Mouse (Mus musculus) neural tube, embryonic 15.5 days (tissue): ENCODE measurements at regions not wholly inside any gene's neighbourhood (a gene's known extent, or its start where the extent isn't known, plus 50 kb on each side); places are given as distances from the start of the nearest gene placed in this dataset.

Experiments
- ATAC-seq: fragments of 200-750 bp; cut with Nextera tagmentation; 2 replicates; pipeline ENCODE4 v1.8.0; 2017; ENCODE audit warnings: mild to moderate bottlenecking, moderate TSS enrichment, moderate library complexity; ENCODE audit not compliant: low FRiP score
- H3K27ac ChIP-seq: fragments of 300-500 bp; sonication (generic); replicated peaks from 2 replicates; pipeline ENCODE4 v1.5.1; 2015; ENCODE audit warnings: mild to moderate bottlenecking, inconsistent platforms
- H3K27me3 ChIP-seq: fragments of 300-500 bp; sonication (generic); replicated peaks from 2 replicates; pipeline ENCODE4 v1.6.1; 2015; ENCODE audit warnings: inconsistent platforms
- H3K36me3 ChIP-seq: fragments of 300-500 bp; sonication (generic); 2 replicates; pipeline ENCODE4 v1.6.1; 2015; ENCODE audit warnings: inconsistent platforms
- H3K4me1 ChIP-seq: fragments of 300-500 bp; sonication (generic); 2 replicates; pipeline ENCODE4 v1.6.1; 2015; ENCODE audit warnings: inconsistent platforms
- H3K4me2 ChIP-seq: fragments of 300-500 bp; sonication (generic); 2 replicates; pipeline ENCODE4 v1.6.1; 2015; ENCODE audit warnings: inconsistent platforms, mild to moderate bottlenecking, moderate library complexity
- H3K4me3 ChIP-seq: fragments of 300-500 bp; sonication (generic); replicated peaks from 2 replicates; pipeline ENCODE4 v1.5.1; 2015; ENCODE audit warnings: mild to moderate bottlenecking, inconsistent platforms
- H3K9ac ChIP-seq: fragments of 300-500 bp; sonication (generic); replicated peaks from 2 replicates; pipeline ENCODE4 v1.6.1; 2015; ENCODE audit warnings: mild to moderate bottlenecking, inconsistent platforms
- H3K9me3 ChIP-seq: fragments of 300-500 bp; sonication (generic); replicated peaks from 2 replicates; pipeline ENCODE4 v1.6.1; 2016; ENCODE audit warnings: inconsistent platforms
- WGBS: fragments of 180-500 bp; shearing (Covaris S2); methylation state at CpG from one replicate; pipeline ENCODE4 v1.1.7; 2015; ENCODE audit warnings: mixed read lengths; 5-methylcytosine and 5-hydroxymethylcytosine counted together

DNA sequence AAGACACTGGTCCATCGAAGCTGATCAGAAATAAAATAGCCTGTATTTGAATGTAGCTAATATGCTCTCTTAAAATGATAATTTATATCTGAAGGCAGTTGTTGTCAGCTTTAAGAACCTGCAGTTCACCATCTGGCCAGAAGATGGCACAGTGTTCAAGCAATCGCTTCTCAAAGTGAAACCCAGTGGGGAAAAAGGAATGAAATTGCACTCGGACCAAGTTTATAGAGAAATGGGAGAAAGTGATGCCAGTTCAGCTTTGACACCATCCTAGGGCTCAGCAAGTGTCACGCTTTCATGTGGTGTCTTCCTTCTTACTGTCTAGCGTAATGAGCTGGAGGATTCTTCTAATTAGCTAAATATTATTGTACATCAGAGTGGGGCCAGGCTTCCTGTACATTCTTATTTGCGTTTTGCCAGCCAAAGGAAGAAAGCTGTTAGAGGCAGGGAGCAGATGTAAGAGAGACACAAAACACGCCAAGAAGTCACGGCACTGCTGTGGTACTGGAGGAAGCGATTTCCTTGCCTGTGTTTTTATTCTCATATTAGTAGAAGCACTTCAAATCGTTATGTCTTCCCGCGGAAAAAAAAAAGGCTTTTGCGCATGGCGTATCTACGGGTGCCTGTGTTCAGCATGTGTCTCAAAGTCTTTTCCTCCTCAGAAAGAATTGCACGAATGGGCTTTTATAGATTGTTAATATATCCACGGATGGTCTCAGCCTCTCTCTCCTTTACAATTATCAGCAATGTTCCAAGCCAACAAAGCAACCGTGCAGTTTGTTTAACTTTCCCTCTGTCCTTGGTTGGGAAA is 237.1 kb downstream of the Gm765 start:
- H3K4me2 ChIP-seq: peak overlapping the region; percentile 43
- no peaks in the 10 kb centered on the region for H3K9me3 ChIP-seq
- 0 out of 2 replicates have a peak overlapping the region, but pooled peaks have one; percentile 5 for H3K27ac ChIP-seq
- H3K4me1 ChIP-seq: peaks cover 6% of the 10 kb centered on the region; the same call in 1 of the 2 replicates
- H3K36me3 ChIP-seq: no peaks in the 10 kb centered on the region
- ATAC-seq: no peak
- H3K4me3 ChIP-seq: 0 out of 2 replicates have a peak overlapping the region, but pooled peaks have one; percentile 13
- 0 out of 2 replicates have a peak, but pooled peaks cover 3% of the 10 kb centered on the region for H3K27me3 ChIP-seq
- no peak overlapping the region for H3K9ac ChIP-seq
- 50% methylated on average over 18 of the region's 18 CpGs for WGBS

DNA sequence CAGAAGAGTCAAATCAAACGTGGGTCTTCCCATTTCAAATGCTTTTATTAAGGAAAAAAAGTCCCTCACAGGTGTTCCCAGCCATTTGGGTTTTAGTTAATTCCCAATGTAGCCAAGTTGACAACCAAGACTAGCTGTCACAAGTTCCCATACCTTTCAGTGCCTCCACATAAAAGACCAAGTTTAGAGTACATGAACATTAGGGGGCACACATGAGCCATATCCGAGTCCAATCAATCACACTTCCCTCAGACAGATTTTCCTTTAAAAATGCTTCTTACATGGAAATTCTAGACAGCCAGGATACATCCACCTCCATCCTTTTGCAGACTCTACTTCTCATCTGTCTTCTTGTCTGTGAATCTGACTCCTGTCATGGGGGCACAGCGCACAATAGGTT is 238.1 kb downstream of the Gm765 start:
- peaks cover 6% of the 10 kb centered on the region; the same call in 1 of the 2 replicates for H3K4me1 ChIP-seq
- no peak overlapping the region for H3K4me3 ChIP-seq
- H3K9ac ChIP-seq: no peak overlapping the region
- no peak for ATAC-seq
- H3K27ac ChIP-seq: no peak overlapping the region
- 0 out of 2 replicates have a peak, but pooled peaks cover 3% of the 10 kb centered on the region for H3K27me3 ChIP-seq
- H3K4me2 ChIP-seq: no peak overlapping the region
- 56% methylated on average over 3 of the region's 3 CpGs for WGBS
- H3K36me3 ChIP-seq: no peaks in the 10 kb centered on the region
- no peaks in the 10 kb centered on the region for H3K9me3 ChIP-seq

DNA sequence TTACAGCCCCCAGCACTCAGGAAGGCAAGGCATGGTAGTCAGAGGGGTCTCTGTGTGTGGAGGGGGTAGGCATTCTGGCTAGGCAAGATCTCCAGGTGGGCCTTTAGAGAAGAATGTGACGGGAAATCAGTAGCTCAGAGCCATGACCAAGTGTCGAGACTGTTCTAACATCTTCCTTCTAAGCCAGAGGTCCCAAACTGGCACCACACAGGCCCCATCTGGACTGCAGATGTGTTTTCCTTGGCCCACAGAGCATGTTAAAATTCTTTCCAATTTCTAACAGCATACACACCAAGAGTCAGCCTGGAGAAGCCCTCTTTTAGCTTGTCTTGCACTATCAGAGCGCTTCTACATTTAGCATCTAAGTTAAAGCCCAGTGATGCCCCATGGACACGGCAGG is 241.5 kb downstream of the Gm765 start:
- Histone ChIP-seq H3K27me3 (peaks cover 3% of the 10 kb centered on the region; the same call in 1 of the 2 replicates), H3K9me3 (no peaks in the 10 kb centered on the region)
- 80% methylated on average over 4 of the region's 4 CpGs for WGBS

DNA sequence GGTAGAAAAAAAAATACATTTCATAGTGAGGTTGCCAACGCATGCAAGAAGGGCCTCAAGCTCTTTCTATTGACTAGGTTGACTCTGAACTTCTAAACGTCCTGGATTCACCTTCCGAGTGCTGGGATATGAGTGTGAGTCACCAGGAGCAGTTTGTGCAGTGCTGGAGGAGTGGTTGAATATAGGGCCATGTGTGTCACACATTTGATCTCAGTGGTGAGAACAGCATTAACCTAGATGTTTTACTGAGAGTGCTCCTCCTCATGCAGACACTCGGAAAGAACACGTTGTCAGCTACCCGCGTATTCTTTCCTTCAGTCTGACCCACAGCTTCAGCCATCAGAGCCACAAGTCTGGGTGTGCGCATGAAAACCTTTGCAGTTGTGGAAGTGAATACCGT is 243.4 kb downstream of the Gm765 start:
- no peak overlapping the region for H3K27ac ChIP-seq
- WGBS: 94% methylated on average over 9 of the region's 9 CpGs
- ATAC-seq: no peak

More for the DNA sequence above, 241.5 kb downstream of the Gm765 start:
- Histone ChIP-seq H3K27ac (no peak overlapping the region), H3K4me3 (no peak overlapping the region), H3K4me2 (no peak overlapping the region), H3K36me3 (no peaks in the 10 kb centered on the region), H3K4me1 (peaks cover 6% of the 10 kb centered on the region; the same call in 1 of the 2 replicates), H3K9ac (no peak overlapping the region)
- ATAC-seq: no peak

DNA sequence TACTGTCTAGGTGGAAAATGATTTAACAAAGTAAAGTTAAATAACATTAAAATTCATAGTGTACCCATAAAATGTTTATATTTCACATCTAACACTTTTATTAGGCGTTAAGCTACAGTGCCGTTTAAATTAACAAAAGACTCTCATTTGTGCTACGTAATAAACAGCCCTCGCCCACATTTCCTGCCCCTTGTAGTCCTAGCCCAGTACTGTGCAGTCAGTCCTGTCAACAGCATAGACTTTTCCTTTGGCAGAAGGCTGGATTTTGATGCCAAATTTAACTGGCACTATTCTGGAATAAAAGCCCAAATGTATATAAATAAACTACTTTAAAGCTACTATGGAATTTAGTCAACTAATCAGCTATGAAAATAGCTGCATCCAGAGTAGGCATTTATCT is 247.3 kb downstream of the Gm765 start:
- H3K9ac ChIP-seq: no peak overlapping the region
- H3K4me2 ChIP-seq: no peak overlapping the region
- no peaks in the 10 kb centered on the region for H3K9me3 ChIP-seq
- H3K36me3 ChIP-seq: no peaks in the 10 kb centered on the region
- no peak for ATAC-seq
- no peaks in the 10 kb centered on the region for H3K4me1 ChIP-seq
- H3K4me3 ChIP-seq: no peak overlapping the region
- H3K27me3 ChIP-seq: no peaks in the 10 kb centered on the region; the same call in 1 of the 2 replicates
- 29% methylated on average over 4 of the region's 4 CpGs for WGBS
- no peak overlapping the region for H3K27ac ChIP-seq

More for the DNA sequence above, 243.4 kb downstream of the Gm765 start:
- H3K27me3 ChIP-seq: no peaks in the 10 kb centered on the region; the same call in 1 of the 2 replicates
- H3K36me3 ChIP-seq: no peaks in the 10 kb centered on the region
- H3K9me3 ChIP-seq: no peaks in the 10 kb centered on the region
- H3K4me1 ChIP-seq: no peaks in the 10 kb centered on the region
- no peak overlapping the region for H3K4me3 ChIP-seq
- H3K9ac ChIP-seq: no peak overlapping the region
- no peak overlapping the region for H3K4me2 ChIP-seq

DNA sequence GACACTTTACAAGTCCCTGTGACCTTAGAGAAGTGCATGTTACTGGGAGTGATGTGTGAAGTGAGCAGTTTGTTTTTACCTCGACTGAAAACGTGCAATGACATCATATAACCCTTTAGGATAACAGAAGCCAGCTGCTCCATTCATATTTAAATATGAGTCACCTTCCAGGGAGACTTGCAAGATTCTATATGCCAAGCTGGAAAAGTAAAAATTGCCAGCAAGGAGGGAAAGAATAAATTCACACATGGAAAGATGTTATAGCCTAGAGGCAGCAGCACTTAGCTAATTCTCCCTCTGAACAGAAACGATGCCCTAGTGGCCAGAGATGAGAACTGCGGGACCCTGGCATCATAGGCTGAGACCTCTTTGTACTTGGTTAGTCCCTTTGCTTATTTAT is 253.4 kb downstream of the Gm765 start:
- Histone ChIP-seq H3K9me3 (no peaks in the 10 kb centered on the region), H3K27ac (no peak overlapping the region), H3K9ac (no peak overlapping the region), H3K4me2 (no peak overlapping the region), H3K36me3 (no peaks in the 10 kb centered on the region), H3K4me3 (no peak overlapping the region), H3K4me1 (no peaks in the 10 kb centered on the region), H3K27me3 (no peaks in the 10 kb centered on the region)
- WGBS: 56% methylated on average over 4 of the region's 4 CpGs
- no peak for ATAC-seq

DNA sequence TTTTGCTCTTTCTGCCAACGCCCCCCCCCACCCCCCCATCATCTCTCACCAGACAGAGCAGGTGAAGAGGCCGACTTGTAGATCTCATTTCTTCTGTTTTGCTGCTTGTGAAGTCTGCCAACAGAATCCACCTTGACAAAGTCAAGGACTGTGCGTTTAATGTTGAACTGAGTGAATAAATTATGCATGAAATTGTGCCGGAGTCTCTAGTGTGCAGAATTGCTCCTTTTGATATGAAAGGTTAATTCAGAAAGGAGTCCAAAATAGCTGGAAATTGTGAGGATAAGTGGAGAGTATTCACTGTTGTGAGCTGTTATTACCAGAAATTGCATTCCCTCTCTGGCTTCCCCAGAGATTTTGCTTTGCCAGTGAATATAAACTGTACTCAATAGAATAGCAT is 262.5 kb downstream of the Gm765 start:
- no peak; the same call in 1 of the 2 replicates for ATAC-seq
- 40% methylated on average over 4 of the region's 4 CpGs for WGBS
- no peak overlapping the region for H3K27ac ChIP-seq

More for the DNA sequence above, 262.5 kb downstream of the Gm765 start:
- Histone ChIP-seq H3K36me3 (no peaks in the 10 kb centered on the region), H3K27me3 (no peaks in the 10 kb centered on the region), H3K9me3 (no peaks in the 10 kb centered on the region), H3K9ac (no peak overlapping the region), H3K4me1 (peaks cover 14% of the 10 kb centered on the region), H3K4me2 (no peak overlapping the region), H3K4me3 (no peak overlapping the region)
